Mouse (Mus musculus) CH12.LX (cell line): ENCODE results near the gene Pik3r6. TPM values are rescaled to one million over a fixed set of nuclear protein-coding genes. Genes with fewer than 3 reads are reported as not detected.

Source experiments
- DNase-seq: peaks from one replicate; pipeline ENCODE4 v3.0.0-alpha.2; 2013; ENCODE audit errors: extremely low read depth
- H3K27ac ChIP-seq: 2 replicates; pipeline ENCODE4 v1.5.1; 2012; ENCODE audit warnings: low read depth, mild to moderate bottlenecking, control low read depth, moderate library complexity; ENCODE audit not compliant: insufficient read depth
- H3K27me3 ChIP-seq: replicated peaks from 2 replicates; pipeline ENCODE3; 2012; ENCODE audit warnings: inconsistent platforms
- H3K36me3 ChIP-seq, 2 experiments: replicated peaks in 1 of 2; 2 replicates each; pipeline versions ENCODE3 to v1.6.1; 2012; ENCODE audit warnings: inconsistent platforms in 1 of 2, low read length in 1 of 2, mild to moderate bottlenecking in 1 of 2, mixed read lengths in 1 of 2, moderate library complexity in 1 of 2; ENCODE audit not compliant: control insufficient read depth in 1 of 2, insufficient read depth in 1 of 2
- H3K4me1 ChIP-seq, 2 experiments: 2 replicates each; pipeline ENCODE4 v1.6.1; 2012; ENCODE audit warnings: inconsistent platforms in 1 of 2, moderate library complexity in 1 of 2; ENCODE audit not compliant: insufficient read depth in 2 of 2, control insufficient read depth in 1 of 2
- H3K4me2 ChIP-seq: 2 replicates; pipeline ENCODE4 v1.6.1; 2012; ENCODE audit warnings: low read depth, mild to moderate bottlenecking, control low read depth; ENCODE audit not compliant: poor library complexity, insufficient read depth, severe bottlenecking
- H3K4me3 ChIP-seq, 3 experiments: fragments of 150-350 bp in 1 of 3; sonication (generic) in 1 of 3; replicated peaks in 1 of 3; 2 replicates each; pipeline versions ENCODE3 to v1.5.1; 2011 to 2012; ENCODE audit warnings: low read depth in 2 of 3, low read length in 2 of 3, mild to moderate bottlenecking in 2 of 3, moderate library complexity in 2 of 3, control low read depth in 1 of 3, improper control_type of control experiment in 1 of 3, inconsistent platforms in 1 of 3, mixed read lengths in 1 of 3; ENCODE audit not compliant: poor library complexity in 1 of 3
- H3K79me2 ChIP-seq: replicated peaks from 2 replicates; pipeline ENCODE4 v1.6.1; 2012; ENCODE audit warnings: mild to moderate bottlenecking, moderate library complexity; ENCODE audit not compliant: control insufficient read depth, poor library complexity, insufficient read depth, severe bottlenecking; ENCODE audit errors: extremely low read depth
- H3K9ac ChIP-seq: 2 replicates; pipeline ENCODE4 v1.6.1; 2012; ENCODE audit warnings: low read depth, mild to moderate bottlenecking, control low read depth, moderate library complexity; ENCODE audit not compliant: insufficient read depth
- H3K9me3 ChIP-seq: replicated peaks from 2 replicates; pipeline ENCODE3; 2012; ENCODE audit warnings: low read length, inconsistent platforms, mixed read lengths
- CHD1 ChIP-seq: IDR thresholded peaks from 2 replicates; pipeline ENCODE4 v1.6.1; 2012; ENCODE audit warnings: low read depth, low read length, improper control_type of control experiment, inconsistent platforms
- CHD2 ChIP-seq: IDR thresholded peaks from 2 replicates; pipeline ENCODE4 v1.6.1; 2011; ENCODE audit warnings: low read length, improper control_type of control experiment
- CTCF ChIP-seq, 2 experiments: IDR thresholded peaks in 1 of 2; conservative IDR thresholded peaks in 1 of 2; 2 replicates each; pipeline ENCODE4 v1.5.1; 2011 to 2012; ENCODE audit warnings: low read depth in 2 of 2, low read length in 2 of 2, improper control_type of control experiment in 1 of 2, inconsistent platforms in 1 of 2, mild to moderate bottlenecking in 1 of 2, moderate library complexity in 1 of 2
- E2F4 ChIP-seq: IDR thresholded peaks from 2 replicates; pipeline ENCODE4 v1.6.1; 2011; ENCODE audit warnings: low read depth, low read length, improper control_type of control experiment; ENCODE audit not compliant: insufficient replicate concordance
- EP300 ChIP-seq: IDR thresholded peaks from 2 replicates; pipeline ENCODE4 v1.6.1; 2011; ENCODE audit warnings: low read length, improper control_type of control experiment
- ETS1 ChIP-seq: conservative IDR thresholded peaks from 2 replicates; pipeline ENCODE4 v1.6.1; 2012; ENCODE audit warnings: low read depth, mild to moderate bottlenecking, inconsistent platforms, low read length, improper control_type of control experiment, moderate library complexity
- IRF4 ChIP-seq: IDR thresholded peaks from 2 replicates; pipeline ENCODE4 v1.6.1; 2014; ENCODE audit warnings: low read depth, mild to moderate bottlenecking, inconsistent platforms, low read length, improper control_type of control experiment
- MAFK ChIP-seq: IDR thresholded peaks from 2 replicates; pipeline ENCODE4 v1.6.1; 2011; ENCODE audit warnings: low read length, improper control_type of control experiment; ENCODE audit not compliant: insufficient replicate concordance
- MAZ ChIP-seq: IDR thresholded peaks from 2 replicates; pipeline ENCODE4 v1.6.1; 2012; ENCODE audit warnings: low read depth, mild to moderate bottlenecking, inconsistent platforms, low read length, improper control_type of control experiment, moderate library complexity
- NRF1 ChIP-seq: IDR thresholded peaks from 2 replicates; pipeline ENCODE4 v1.6.1; 2014; ENCODE audit warnings: low read depth, mild to moderate bottlenecking, inconsistent platforms, low read length, improper control_type of control experiment, moderate library complexity
- POLR2AphosphoS2 ChIP-seq: IDR thresholded peaks from 2 replicates; pipeline ENCODE4 v1.6.1; 2011; ENCODE audit warnings: low read depth, low read length, improper control_type of control experiment
- RCOR1 ChIP-seq: conservative IDR thresholded peaks from 2 replicates; pipeline ENCODE4 v1.6.1; 2012; ENCODE audit warnings: low read depth, mild to moderate bottlenecking, inconsistent platforms, low read length, improper control_type of control experiment
- TBP ChIP-seq: conservative IDR thresholded peaks from 2 replicates; pipeline ENCODE4 v1.6.1; 2011; ENCODE audit warnings: low read depth, low read length, improper control_type of control experiment
- TCF12 ChIP-seq: IDR thresholded peaks from 2 replicates; pipeline ENCODE4 v1.6.1; 2014; ENCODE audit warnings: low read depth, mild to moderate bottlenecking, inconsistent platforms, low read length, improper control_type of control experiment
- USF1 ChIP-seq: IDR thresholded peaks from 2 replicates; pipeline ENCODE4 v1.6.1; 2014; ENCODE audit warnings: low read depth, mild to moderate bottlenecking, inconsistent platforms, low read length, improper control_type of control experiment
- ZMIZ1 ChIP-seq: IDR thresholded peaks from 2 replicates; pipeline ENCODE4 v1.6.1; 2012; ENCODE audit warnings: low read depth, mild to moderate bottlenecking, inconsistent platforms, low read length, improper control_type of control experiment
- ZNF384 ChIP-seq: IDR thresholded peaks from 2 replicates; pipeline ENCODE4 v1.6.1; 2012; ENCODE audit warnings: low read depth, low read length, improper control_type of control experiment, inconsistent platforms
- dilution Hi-C: fragments of 300-500 bp; cut with MboI; formaldehyde crosslinking; loops from 2 replicates; pipeline ENCODE4 v1.14.3; 2020; ENCODE audit warnings: low sequenced_read_pairs; ENCODE audit not compliant: extremely low pct_unique_long_range_greater_than_20kb, extremely low pct_ligation_motif_present
- in situ Hi-C: fragments of 300-500 bp; cut with MboI; formaldehyde crosslinking; loops from 3 replicates; pipeline ENCODE4 v1.14.3; 2019; ENCODE audit warnings: low sequenced_read_pairs, low pct_ligation_motif_present, low pct_unique_long_range_greater_than_20kb, mixed read lengths
- polyA plus RNA-seq: library from polyadenylated mRNA; unstranded; fragments of >175 nt; gene quantifications from 2 replicates; pipeline ENCODE4 v1.2.1, GENCODE M21; 2012; ENCODE audit warnings: low read depth; ENCODE audit not compliant: insufficient read length
- total RNA-seq, 2 experiments: library from RNA; depleted of rRNA; stranded (reverse); fragments of 300-350 nt in 1 of 2; fragments of >200 nt in 1 of 2; gene quantifications; 2 replicates each; pipeline ENCODE4 v1.2.3; 2012 to 2014

The Pik3r6 gene
- total and polyA plus RNA-seq, 3 experiments, result 82.9 to 90.2 (median 88.4) TPM

DNA sequence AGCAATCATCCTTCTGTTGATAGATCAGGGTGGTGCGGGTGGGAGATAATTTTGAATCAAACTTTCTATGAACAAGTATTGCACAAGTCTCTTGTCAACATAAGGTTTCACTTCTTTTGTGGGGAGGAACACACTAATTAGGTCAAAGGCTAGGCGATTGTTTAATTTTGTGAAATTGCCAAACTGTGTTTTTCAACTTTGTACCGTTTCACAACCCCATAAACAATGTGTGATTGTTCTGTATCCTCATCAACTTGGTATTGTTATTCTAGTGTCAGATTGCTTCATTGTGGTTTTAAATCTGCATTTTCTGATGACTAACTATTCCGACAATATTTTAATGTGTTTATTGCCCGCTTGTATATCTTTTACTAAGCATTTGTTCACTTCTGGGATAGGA is 43.3 kb upstream of the Pik3r6 start:
- no peaks in the 10 kb centered on the region for H3K79me2 ChIP-seq
- peaks cover 4 to 43% of the 10 kb centered on the region in 2 experiments for H3K4me1 ChIP-seq
- no peaks in the 10 kb centered on the region for H3K27me3 ChIP-seq
- H3K36me3 ChIP-seq, result peaks cover 0 to 14% of the 10 kb centered on the region in 2 experiments
- in situ Hi-C loops, result no loop called here
- peaks cover 5% of the 10 kb centered on the region for H3K9me3 ChIP-seq
- dilution Hi-C loops, result no loop called here
- no peak overlapping the region for H3K4me3 ChIP-seq
- H3K4me2 ChIP-seq, result no peak overlapping the region
- TF ChIP-seq CTCF (conservative IDR thresholded peaks at IDR 0.05 in 1 of 2, IDR thresholded peaks at IDR 0.05 in 1 of 2; ENCODE audit: low read depth in 2 of 2, low read length in 2 of 2) (no peak), POLR2AphosphoS2 (no peak), CHD2 (no peak), IRF4 (no peak), NRF1 (no peak), TBP (no peak), CHD1 (no peak), EP300 (no peak), MAZ (no peak), ZNF384 (no peak), MAFK (no peak), RCOR1 (no peak), E2F4 (no peak), TCF12 (no peak), USF1 (no peak), ZMIZ1 (no peak)
- no peak overlapping the region for H3K27ac ChIP-seq
- no peak overlapping the region for H3K9ac ChIP-seq
- DNase-seq, result no peak

DNA sequence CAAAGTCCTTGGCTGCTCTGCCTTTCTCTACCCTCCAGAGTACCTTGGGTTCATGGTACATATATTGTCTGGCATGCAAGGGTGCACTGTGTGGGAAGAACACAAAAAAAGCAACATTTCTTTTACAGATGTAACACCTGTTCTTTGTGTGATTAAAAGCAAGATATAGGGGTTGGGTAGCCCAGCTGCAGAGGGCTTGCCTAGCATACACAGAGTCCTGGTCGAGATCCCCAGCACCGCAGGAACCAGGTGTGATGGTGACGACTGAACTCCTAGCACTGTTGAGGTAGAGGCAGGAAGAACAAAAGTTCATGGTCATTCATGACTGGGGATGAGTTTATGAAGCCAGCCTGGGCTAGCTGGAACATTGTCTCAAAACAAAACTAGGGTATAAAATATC is 40.1 kb upstream of the Pik3r6 start:
- H3K9me3 ChIP-seq, result no peaks in the 10 kb centered on the region
- no peak overlapping the region for H3K9ac ChIP-seq
- in situ Hi-C loops (no loop called here), dilution Hi-C loops (no loop called here)
- H3K4me2 ChIP-seq, result no peak overlapping the region
- no peak for DNase-seq
- H3K79me2 ChIP-seq, result no peaks in the 10 kb centered on the region
- no peaks in the 10 kb centered on the region for H3K27me3 ChIP-seq
- TF ChIP-seq EP300 (no peak), ZNF384 (no peak), USF1 (no peak), ETS1 (peak; percentile 48), TCF12 (peak; percentile 69), CHD1 (no peak)
- H3K4me1 ChIP-seq, result peaks cover 7 to 49% of the 10 kb centered on the region in 2 experiments; a peak in 3 of 4 replicates
- H3K36me3 ChIP-seq, result peaks cover 0 to 1% of the 10 kb centered on the region in 2 experiments
- H3K4me3 ChIP-seq, result no peak overlapping the region
- no peak overlapping the region for H3K27ac ChIP-seq
